Mouse (Mus musculus): Measurements from ENCODE around the gene Fam20a.

- no peak for TF ChIP-seq CTCF (IDR thresholded peaks at IDR 0.05; ENCODE audit: low read depth)
- TF ChIP-seq EP300 (IDR thresholded peaks at IDR 0.05; ENCODE audit: low read depth): no peak
Observed at GRCm38 (mm10) chr11:109678291-109678690, 43.8 kb downstream of the Fam20a start.

All from liver, postnatal 0 days (tissue).